Mouse (Mus musculus): ENCODE results near the gene Noto.

The Noto gene

DNA sequence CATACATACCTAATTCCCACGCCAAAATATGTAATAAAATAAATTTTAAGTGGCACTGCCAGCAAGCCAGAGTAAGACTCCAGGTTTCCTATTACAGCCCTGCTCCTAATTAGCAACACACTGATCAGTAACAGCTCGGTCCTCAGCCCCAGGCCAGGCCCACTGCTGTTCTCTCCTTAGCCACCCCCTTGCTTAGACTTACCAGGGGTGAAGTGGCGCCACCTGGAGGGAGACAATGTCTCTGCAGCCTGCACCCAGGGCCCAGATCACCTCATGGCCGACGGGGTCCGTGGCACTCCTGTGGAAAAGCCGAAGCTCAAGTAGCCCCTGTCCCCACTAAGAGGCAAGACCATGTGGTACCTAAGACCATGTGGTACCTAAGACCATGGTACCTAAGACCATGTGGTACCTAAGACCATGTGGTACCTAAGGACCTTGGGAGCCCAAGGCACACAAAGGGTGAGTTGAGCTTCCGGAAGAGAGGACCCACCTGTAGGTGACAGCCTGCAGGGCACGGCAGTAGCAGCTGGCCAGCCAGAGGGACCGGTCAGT, 53.8 kb downstream of the Noto start:
- no peak for DNase-seq (ENCODE audit: low spot score)

DNA sequence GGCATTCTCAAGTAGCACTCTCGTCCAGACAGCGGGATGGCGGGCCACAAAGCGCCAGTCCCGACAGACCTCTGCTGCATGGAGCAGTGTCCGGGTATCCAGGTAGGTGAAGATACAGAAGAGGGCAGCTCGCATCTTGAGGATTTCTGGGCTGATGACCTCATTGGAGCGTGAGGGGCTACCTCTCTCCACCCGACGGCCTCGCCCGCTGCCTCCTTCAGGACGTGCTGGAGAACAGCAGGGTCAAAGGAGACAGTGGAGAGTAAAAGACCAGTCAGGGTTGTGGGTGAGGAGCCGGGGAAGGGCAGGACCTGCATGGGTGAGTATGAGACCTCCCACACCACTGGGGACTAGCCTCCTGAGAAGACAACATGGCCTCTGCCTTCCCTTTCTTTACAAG, 54.7 kb downstream of the Noto start:
- DNase-seq (ENCODE audit: low spot score), result no peak
